Mouse (Mus musculus) brain, adult 2 months (tissue): ENCODE data around the gene Eya3.
"Not testable (repeated sequence)": the region's sequence is repeated elsewhere in the genome, so short reads cannot be mapped to it uniquely, and the experiment has no call there.

ENCODE experiments used
- DNase-seq: peaks from one replicate; pipeline ENCODE4 v3.0.0; 2011; ENCODE audit warnings: low read depth, low spot score

Eya3 gene

GRCm38 (mm10) chr4:132741491-132741890 is 102.7 kb downstream of the Eya3 start:
- DNase-seq = no peak

GRCm38 (mm10) chr4:132743992-132744911 is 105.5 kb downstream of the Eya3 start:
- DNase-seq = peak; percentile 85

GRCm38 (mm10) chr4:132746911-132747517 is 108.2 kb downstream of the Eya3 start:
- DNase-seq = no peak

GRCm38 (mm10) chr4:132747664-132748259 is 109.0 kb downstream of the Eya3 start:
- DNase-seq = peak; percentile 27

- DNase-seq = no peak
Measured at GRCm38 (mm10) chr4:132748778-132749177, 110.0 kb downstream of the Eya3 start.

GRCm38 (mm10) chr4:132749258-132749982 is 110.6 kb downstream of the Eya3 start:
- DNase-seq = no peak

GRCm38 (mm10) chr4:132752992-132753391 is 114.2 kb downstream of the Eya3 start:
- peak; percentile 35 for DNase-seq

- DNase-seq = peak; percentile 88
Measured at GRCm38 (mm10) chr4:132756974-132757373, 118.2 kb downstream of the Eya3 start, which contains the start of gene Smpdl3b. Gene Smpdl3b (minus strand): TSS chr4:132757252.

GRCm38 (mm10) chr4:132757633-132758351 is 119.0 kb downstream of the Eya3 start:
- peak; percentile 78 for DNase-seq

- no peak for DNase-seq
Measured at GRCm38 (mm10) chr4:132760296-132760695, 121.5 kb downstream of the Eya3 start.

GRCm38 (mm10) chr4:132762602-132763001 is 123.8 kb downstream of the Eya3 start:
- no peak for DNase-seq

- not testable (repeated sequence) for DNase-seq
Measured at GRCm38 (mm10) chr4:132763125-132763524, 124.3 kb downstream of the Eya3 start.

GRCm38 (mm10) chr4:132767914-132768876 is 129.4 kb downstream of the Eya3 start, which contains the start of gene Rpa2:
Gene Rpa2 (plus strand): TSS chr4:132768332.
- peak; percentile 100 for DNase-seq

GRCm38 (mm10) chr4:132771776-132772175 is 133.0 kb downstream of the Eya3 start:
- no peak for DNase-seq
